Mouse (Mus musculus) c-Kit-positive CD71-positive TER-119-negative erythroid progenitor cells, embryonic 14.5 days (primary cell): Measurements from ENCODE around the gene Ssh3.

Experiments used
- DNase-seq: peaks from one replicate; pipeline ENCODE4 v3.0.0-alpha.2; 2013; ENCODE audit warnings: low read depth

Ssh3 gene

GRCm38 (mm10) chr19:4244775-4245174 lies 24.2 kb downstream of the Ssh3 start:
- DNase-seq = no peak

- no peak for DNase-seq
These were observed 26.6 kb downstream of the Ssh3 start for GRCm38 (mm10) chr19:4242416-4242815.

- DNase-seq = no peak
These were observed 28.7 kb downstream of the Ssh3 start for GRCm38 (mm10) chr19:4240247-4240668.

- DNase-seq = no peak
These were observed 34.4 kb downstream of the Ssh3 start for GRCm38 (mm10) chr19:4234548-4234947.

GRCm38 (mm10) chr19:4232651-4233050 lies 36.3 kb downstream of the Ssh3 start:
- DNase-seq = no peak

GRCm38 (mm10) chr19:4232186-4232572 lies 36.8 kb downstream of the Ssh3 start:
- DNase-seq = no peak

- DNase-seq = peak; percentile 90
These were observed 37.5 kb downstream of the Ssh3 start, which contains the start of gene Pold4 for GRCm38 (mm10) chr19:4231253-4232185. TSS of gene Pold4 (plus strand) at chr19:4231899.

- no peak for DNase-seq
These were observed 38.6 kb downstream of the Ssh3 start for GRCm38 (mm10) chr19:4230415-4230814.

- DNase-seq = no peak
These were observed 39.4 kb downstream of the Ssh3 start for GRCm38 (mm10) chr19:4229451-4230076.

- no peak for DNase-seq
These were observed 40.1 kb downstream of the Ssh3 start for GRCm38 (mm10) chr19:4228891-4229290.

- DNase-seq = peak; percentile 76
These were observed 40.9 kb downstream of the Ssh3 start for GRCm38 (mm10) chr19:4227894-4228678.

- DNase-seq = no peak
These were observed 41.5 kb downstream of the Ssh3 start for GRCm38 (mm10) chr19:4227446-4227845.

GRCm38 (mm10) chr19:4226779-4227178 lies 42.2 kb downstream of the Ssh3 start:
- no peak for DNase-seq

- DNase-seq = no peak
These were observed 46.8 kb downstream of the Ssh3 start for GRCm38 (mm10) chr19:4222165-4222564.

GRCm38 (mm10) chr19:4220957-4221743 lies 47.8 kb downstream of the Ssh3 start:
- DNase-seq = no peak

- DNase-seq = no peak
These were observed 48.6 kb downstream of the Ssh3 start for GRCm38 (mm10) chr19:4220416-4220815.

GRCm38 (mm10) chr19:4219943-4220342 lies 49.0 kb downstream of the Ssh3 start:
- no peak for DNase-seq

GRCm38 (mm10) chr19:4218784-4219183 lies 50.2 kb downstream of the Ssh3 start:
- no peak for DNase-seq

GRCm38 (mm10) chr19:4218293-4218692 lies 50.7 kb downstream of the Ssh3 start:
- DNase-seq = no peak

GRCm38 (mm10) chr19:4217855-4218254 lies 51.1 kb downstream of the Ssh3 start:
- no peak for DNase-seq

- DNase-seq = no peak
These were observed 51.8 kb downstream of the Ssh3 start for GRCm38 (mm10) chr19:4217140-4217539.
